Mouse (Mus musculus) brain, embryonic 18.5 days (tissue): ENCODE measurements around the gene 9530003J23Rik.
"Not testable (repeated sequence)": the region's sequence is repeated elsewhere in the genome, so short reads cannot be mapped to it uniquely, and the experiment has no call there.

ENCODE experiments used
- DNase-seq: peaks from one replicate; pipeline ENCODE4 v3.0.0-alpha.2; 2012; ENCODE audit warnings: low read depth, low spot score

Gene 9530003J23Rik

DNA sequence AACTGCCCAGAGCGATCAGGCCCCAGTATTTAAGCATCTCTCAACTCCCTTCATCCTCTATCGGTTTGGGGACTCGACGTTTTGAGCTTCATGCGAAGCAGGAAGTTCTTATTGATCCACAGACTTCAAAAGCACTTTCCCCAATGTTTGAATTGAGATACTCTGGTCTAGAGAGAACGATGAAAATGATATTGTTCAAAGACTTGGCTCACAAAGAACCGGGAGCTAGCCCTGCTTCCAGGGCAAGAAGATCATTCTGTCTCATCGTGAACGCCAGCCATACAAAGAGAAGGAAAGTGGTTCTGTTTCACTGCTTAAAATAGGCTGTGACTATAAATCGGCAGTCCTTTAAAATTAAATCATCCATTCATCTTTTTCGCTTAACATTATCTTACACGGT is at the start of gene 9530003J23Rik:
9530003J23Rik (minus strand) TSS at position 101 of the 400 bp plus-strand sequence.
- no peak for DNase-seq

DNA sequence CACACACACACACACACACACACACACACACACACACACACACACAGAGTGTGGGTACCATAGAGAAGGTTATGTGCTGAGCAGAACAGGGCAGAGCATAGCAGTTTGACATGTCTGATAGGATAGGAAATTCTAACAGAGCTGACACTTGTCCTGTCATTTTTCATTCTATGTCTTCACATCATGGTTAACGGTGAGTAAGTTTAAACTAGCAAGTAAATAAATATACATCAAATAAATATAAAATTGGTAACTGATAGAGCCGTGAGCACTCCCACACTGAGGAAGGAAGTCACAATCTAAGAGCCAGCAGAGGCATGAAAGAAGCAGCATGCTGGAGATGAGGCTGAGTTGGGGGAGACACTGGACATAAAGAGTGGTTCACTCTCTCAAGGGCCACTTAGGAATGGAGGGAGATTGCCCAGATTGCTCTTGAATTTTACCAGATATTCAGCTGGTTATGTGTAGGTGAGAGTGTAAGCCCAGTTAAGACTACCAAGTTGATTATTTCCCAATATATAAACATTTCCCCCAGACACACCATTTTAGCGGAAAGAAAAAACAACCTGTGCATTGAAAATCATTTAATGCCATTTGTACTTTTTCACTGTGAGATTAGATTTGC is 48.8 kb upstream of the 9530003J23Rik start:
- DNase-seq: no peak

DNA sequence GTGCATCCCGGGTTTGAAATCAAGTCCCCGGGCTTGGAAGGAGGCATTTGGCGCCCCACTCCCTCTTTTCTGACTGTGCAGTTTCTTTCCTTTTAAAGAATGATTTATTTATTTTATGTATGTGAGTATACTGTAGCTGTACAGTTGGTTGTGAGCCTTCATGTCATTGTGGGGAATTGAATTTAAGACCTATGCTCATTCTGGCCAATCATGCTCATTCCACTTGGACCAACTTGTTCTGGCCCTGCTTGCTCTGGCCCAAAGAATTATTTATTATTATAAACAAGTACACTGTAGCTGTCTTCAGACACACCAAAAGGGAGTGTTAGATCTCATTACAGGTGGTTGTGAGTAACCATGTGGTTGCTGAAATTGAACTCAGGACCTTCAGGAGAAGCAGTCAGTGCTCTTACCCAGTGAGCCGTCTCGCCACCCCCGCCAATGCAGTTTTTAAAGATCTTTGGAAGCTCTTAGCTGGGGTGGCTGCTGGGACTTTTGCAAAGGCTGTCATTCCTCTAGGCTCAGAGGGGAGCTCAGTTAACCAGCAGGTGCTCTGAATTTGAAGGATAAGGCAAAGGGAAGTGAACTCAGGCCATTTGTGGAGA is 48.0 kb upstream of the 9530003J23Rik start:
- no peak for DNase-seq

DNA sequence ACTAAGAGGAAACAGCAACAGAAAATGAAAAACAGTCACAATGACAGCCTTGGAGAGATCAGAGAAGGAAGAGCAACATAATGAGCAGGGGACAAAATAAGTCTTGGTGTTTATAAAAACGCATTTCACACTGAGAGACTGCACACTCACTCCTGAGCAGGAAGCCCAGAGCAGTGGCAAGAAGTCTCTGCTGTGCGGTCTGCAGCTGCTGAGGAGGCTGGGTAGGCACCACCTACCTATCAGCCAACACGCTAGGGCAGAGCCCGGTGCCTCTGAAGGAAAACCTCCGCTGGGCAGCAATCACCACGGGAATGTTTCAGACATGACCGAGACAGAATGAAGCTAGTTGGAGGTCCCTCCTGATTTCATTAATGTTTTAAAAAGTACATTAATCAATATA is 47.1 kb upstream of the 9530003J23Rik start:
- not testable (repeated sequence) for DNase-seq

DNA sequence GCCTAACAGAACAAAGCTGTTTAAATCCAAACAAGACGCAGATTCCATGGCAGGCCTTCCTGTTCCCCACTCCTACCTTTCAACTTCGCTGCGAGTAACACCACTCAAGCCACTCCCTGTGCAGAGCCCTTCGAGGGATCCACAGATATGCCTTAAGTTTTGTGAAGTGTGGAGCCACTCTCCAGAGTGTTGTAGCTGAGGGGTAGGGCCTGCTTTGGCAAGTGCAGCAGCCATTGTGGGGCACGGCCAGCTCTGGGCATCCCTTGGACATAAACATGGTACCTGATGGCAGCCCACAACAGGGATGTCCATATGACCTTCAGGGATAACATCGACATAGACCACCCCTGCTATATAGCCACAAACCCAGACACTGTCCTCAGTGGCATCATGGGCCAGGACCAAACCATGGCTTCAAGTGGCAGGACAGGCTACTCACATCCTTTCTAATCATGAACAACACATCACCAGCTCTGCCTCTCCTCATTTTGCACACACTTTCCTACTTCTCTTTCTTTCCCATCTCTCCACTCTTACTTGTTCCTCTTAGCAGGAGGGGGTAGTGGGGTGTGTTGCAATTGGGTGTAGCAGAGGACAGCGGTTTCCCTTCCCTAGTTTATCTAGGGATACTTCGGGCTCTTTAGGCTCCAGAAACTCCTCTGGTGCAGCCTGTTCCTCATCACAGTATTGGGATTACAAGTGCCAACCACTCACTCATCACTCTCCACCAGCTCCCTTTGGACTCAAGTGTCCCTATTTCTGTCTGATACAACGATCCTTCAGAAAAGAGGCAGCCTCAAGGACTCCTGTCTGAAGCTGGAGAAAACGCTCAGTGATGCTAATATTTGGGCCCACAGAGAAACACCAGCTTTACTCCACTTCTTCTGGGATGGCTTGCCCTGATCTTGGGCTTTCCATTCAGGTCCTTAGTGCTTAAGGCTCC is 46.3 kb upstream of the 9530003J23Rik start:
- DNase-seq: no peak

DNA sequence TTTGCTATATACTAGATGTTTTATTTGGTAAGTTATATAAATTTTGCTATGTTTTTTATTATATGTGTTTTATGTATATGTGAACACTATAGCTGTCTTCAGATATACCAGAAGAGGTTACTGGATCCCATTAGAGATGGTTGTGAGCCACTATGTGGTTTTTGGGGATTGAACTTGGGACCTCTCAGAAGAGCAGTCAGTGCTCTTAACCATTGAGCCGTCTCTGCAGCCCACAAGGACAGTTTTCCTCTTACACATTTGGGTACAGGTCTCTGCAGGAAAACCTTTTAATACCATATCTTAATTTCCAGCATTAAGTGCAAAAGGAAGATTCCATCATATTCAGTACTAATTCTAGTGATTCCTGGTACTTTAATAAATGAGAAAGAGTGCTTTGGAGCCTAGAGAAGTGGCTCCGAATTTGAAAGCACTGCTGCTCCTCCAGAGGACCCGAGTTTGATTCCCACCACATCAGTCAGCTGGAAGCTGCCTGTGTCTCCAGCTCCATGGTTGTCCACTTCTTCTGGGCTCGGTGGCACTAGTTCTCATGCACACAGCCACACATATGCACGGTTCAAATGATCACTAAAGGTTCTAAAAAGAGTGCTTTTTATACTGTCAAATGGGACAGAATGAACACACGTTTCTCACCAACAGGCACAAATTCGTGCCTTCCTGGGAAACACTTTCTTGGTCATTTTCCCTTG is 45.5 kb upstream of the 9530003J23Rik start:
- no peak for DNase-seq

DNA sequence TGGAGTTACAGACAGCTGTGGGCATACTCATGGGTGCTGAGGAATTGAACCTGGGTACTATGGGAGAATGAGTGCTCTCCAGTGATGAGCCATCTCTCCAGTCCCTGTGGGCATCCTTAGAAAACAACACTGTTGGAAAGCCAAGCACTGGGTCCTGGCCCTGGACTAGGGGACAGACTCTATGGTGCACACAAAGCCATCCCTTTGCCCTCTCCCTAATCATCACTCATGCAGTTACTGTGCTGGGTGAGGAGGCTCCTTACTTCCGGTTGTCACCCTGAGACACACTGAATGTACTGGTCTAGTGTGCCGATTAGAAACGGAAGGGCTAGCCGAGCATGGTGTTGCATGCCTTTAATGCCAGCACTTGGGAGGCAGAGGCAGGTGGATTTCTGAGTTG is 44.7 kb upstream of the 9530003J23Rik start:
- DNase-seq: not testable (repeated sequence)

DNA sequence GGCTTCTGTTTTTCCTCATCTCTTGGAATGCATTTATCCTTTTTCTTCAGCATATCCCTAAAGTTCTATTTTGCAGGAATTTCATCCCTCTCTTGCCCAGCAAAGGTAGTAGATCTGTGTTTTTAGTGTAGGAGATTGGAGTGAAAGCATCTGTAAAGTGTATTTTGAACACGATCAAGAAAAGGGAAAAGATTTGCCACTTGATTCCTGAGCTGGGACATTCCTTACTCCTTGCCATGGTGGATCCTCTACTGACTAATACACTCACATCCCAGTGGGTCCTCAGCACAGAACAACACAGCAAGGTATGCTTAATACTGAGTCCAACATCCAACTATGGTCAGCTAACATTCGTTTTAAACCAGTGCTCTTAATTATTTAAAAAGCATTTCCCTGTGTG is 44.0 kb upstream of the 9530003J23Rik start:
- DNase-seq: no peak

- no peak for DNase-seq
Observed at GRCm38 (mm10) chr10:117282049-117282448, 43.5 kb upstream of the 9530003J23Rik start, which contains the start of gene Lyz2. Lyz2 (minus strand) TSS chr10:117282321.

DNA sequence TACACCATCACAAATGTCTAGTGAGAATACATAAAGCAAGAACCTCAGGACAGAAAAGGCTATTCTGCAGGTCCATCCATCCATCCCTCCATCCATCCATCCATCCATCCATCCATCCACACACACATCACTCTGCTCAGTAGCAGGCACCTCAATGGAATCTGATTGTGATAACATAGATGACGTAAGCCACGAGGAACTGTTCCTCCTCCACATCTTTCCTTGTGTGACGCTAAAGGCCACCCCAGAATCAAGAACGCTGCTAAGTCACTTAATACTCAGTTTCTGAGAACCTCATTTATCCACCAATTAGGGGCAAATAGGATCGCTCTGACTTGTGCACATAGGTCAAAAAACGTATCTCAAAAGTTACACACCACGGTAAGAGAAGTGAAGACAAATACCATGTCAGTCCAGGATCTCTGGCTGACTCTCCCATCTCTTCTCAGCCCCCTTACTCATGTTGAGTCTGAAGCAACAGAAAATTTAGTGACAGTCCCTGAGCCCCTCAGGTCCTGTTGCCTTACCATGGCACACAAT is 42.9 kb upstream of the 9530003J23Rik start:
- DNase-seq: no peak

DNA sequence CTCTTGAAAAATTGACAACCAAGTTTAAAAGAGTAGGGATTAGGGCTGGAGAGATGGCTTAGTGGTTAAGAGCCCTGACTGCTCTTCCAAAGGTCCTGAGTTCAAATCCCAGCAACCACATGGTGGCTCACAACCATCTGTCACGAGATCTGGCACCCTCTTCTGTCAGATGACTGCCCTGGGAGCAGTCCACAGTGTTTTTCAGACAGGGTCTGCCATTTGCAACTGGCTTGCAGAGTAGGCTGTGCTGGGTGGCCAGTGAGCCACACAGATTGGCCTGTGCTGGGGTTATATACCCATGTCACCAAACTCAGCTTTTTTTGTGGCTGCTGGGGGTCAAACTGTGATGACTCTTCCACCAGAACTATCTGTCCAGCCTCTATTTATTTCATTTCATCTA is 41.5 kb upstream of the 9530003J23Rik start:
- no peak for DNase-seq

DNA sequence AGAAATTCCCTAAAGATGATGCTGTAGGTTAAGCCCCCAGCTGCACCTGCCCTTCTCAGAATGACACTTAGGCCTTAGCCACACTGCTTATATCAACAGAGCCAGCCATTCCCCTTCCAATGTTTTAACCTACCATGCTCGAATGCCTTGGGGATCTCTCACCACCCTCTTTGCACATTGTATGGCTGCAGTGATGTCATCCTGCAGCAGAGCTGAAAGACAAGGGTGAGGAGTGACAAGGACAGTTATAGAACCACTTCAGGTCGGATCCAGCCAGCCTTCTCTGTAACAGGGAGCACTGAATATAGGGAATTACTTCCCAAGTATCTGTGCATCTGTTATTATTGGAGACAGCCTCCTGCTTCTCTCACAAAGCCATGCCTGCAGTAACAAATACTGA is 40.0 kb upstream of the 9530003J23Rik start:
- DNase-seq: not testable (repeated sequence)

- DNase-seq: not testable (repeated sequence)
Observed at GRCm38 (mm10) chr10:117277779-117278178, 39.3 kb upstream of the 9530003J23Rik start.

GRCm38 (mm10) chr10:117275681-117276369 is 37.3 kb upstream of the 9530003J23Rik start:
- DNase-seq: no peak

DNA sequence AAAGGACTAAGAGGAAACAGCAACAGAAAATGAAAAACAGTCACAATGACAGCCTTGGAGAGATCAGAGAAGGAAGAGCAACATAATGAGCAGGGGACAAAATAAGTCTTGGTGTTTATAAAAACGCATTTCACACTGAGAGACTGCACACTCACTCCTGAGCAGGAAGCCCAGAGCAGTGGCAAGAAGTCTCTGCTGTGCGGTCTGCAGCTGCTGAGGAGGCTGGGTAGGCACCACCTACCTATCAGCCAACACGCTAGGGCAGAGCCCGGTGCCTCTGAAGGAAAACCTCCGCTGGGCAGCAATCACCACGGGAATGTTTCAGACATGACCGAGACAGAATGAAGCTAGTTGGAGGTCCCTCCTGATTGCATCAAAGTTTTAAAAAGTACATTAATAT is 36.1 kb upstream of the 9530003J23Rik start:
- not testable (repeated sequence) for DNase-seq

GRCm38 (mm10) chr10:117272023-117272422 is 33.5 kb upstream of the 9530003J23Rik start:
- no peak for DNase-seq

DNA sequence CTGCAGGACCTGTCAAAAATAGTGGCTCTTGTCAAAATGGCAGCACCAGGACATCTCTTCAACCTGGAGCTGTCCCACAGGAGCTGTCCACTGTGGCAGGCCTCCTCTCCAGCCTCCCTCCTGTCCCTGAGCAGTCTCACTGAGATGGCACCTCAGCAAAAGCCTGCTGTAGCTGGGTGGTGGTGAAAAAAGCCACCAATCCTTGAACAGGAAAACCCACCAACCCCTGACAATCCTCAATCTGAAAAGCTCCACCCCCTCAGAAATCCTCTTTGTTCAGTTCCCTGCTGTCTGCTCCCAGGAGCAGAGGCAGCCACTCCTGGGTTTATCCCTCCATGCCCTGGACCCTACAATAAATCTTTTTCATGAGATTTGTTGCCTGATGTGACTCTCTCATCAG is 21.4 kb upstream of the 9530003J23Rik start:
- no peak for DNase-seq

- no peak for DNase-seq
Observed at GRCm38 (mm10) chr10:117235866-117236265, 2.6 kb downstream of the 9530003J23Rik start.

GRCm38 (mm10) chr10:117234825-117235224 is 3.7 kb downstream of the 9530003J23Rik start:
- DNase-seq: no peak

DNA sequence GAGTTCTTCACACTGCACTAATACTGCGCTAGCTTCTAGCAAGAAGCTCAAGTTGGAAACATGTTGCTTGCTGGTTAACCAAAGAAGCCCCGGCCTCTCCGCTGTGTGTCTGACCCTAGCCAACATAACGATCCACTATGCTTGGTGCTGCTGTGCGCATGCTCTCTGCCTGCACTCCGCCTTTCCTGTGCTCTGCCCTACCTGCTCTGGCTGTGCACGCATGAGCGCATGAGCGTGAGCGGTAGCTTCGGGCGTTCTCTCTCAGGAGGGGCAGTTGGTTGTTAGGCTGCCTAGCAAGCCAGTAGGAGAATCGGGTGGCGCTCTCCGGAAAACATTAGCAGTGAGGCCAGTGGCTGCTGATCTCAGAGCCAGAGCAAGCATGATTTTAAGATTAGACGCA is 8.7 kb downstream of the 9530003J23Rik start:
- no peak for DNase-seq

GRCm38 (mm10) chr10:117226002-117226401 is 12.5 kb downstream of the 9530003J23Rik start:
- no peak for DNase-seq
